Mouse (Mus musculus) thymus, adult 2 months (tissue): ENCODE results near the gene Rab2b. TPM values are rescaled to one million over a fixed set of nuclear protein-coding genes. Genes with fewer than 3 reads are reported as not detected.

Source experiments
- DNase-seq: peaks from one replicate; pipeline ENCODE4 v3.0.0; 2021
- H3K27ac ChIP-seq: fragments of 200-500 bp; 2 replicates; pipeline ENCODE4 v1.5.1; 2012; ENCODE audit warnings: low read length, control low read depth; ENCODE audit not compliant: control insufficient read depth, insufficient read depth
- H3K27me3 ChIP-seq: fragments of 200-500 bp; 2 replicates; pipeline ENCODE4 v1.6.1; 2012; ENCODE audit warnings: mild to moderate bottlenecking, low read length, moderate library complexity, mixed read lengths; ENCODE audit not compliant: control insufficient read depth, insufficient read depth
- H3K36me3 ChIP-seq: fragments of 200-500 bp; 2 replicates; pipeline ENCODE4 v1.6.1; 2012; ENCODE audit warnings: mild to moderate bottlenecking, low read length, moderate library complexity; ENCODE audit not compliant: control insufficient read depth, insufficient read depth
- H3K4me1 ChIP-seq: fragments of 200-500 bp; replicated peaks from 2 replicates; pipeline ENCODE4 v1.6.1; 2012; ENCODE audit warnings: low read length; ENCODE audit not compliant: control insufficient read depth, insufficient read depth
- H3K4me3 ChIP-seq: fragments of 200-500 bp; 2 replicates; pipeline ENCODE4 v1.5.1; 2012; ENCODE audit warnings: mild to moderate bottlenecking, low read length, control low read depth, moderate library complexity; ENCODE audit not compliant: control insufficient read depth, insufficient read depth
- CTCF ChIP-seq: fragments of 200-500 bp; IDR thresholded peaks from 2 replicates; pipeline ENCODE4 v1.5.1; 2012; ENCODE audit warnings: mild to moderate bottlenecking, control low read depth, low read length, moderate library complexity, borderline replicate concordance; ENCODE audit not compliant: control insufficient read depth, poor library complexity, insufficient read depth; ENCODE audit errors: extremely low read depth
- POLR2A ChIP-seq: fragments of 200-500 bp; IDR thresholded peaks from 2 replicates; pipeline ENCODE4 v1.6.1; 2012; ENCODE audit warnings: mild to moderate bottlenecking, low read length, control low read depth, moderate library complexity; ENCODE audit not compliant: control insufficient read depth, poor library complexity, insufficient read depth; ENCODE audit errors: extremely low read depth
- WGBS: fragments of 180-500 bp; shearing (Covaris S2); methylation state at CpG from one replicate; pipeline ENCODE4 v1.1.7; 2018; 5-methylcytosine and 5-hydroxymethylcytosine counted together
- polyA plus RNA-seq: library from polyadenylated mRNA; depleted of rRNA; stranded (reverse); fragments of >200 nt; gene quantifications from 2 replicates; pipeline ENCODE4 v1.2.3, GENCODE M21; 2012

The Rab2b gene
- polyA plus RNA-seq, 1 experiment, result 15.3 TPM

GRCm38 (mm10) chr14:52279747-52280120 is 389 bp upstream of the Rab2b start:
- Histone ChIP-seq H3K4me3 (peak overlapping the region; percentile 64), H3K4me1 (no peaks in the 10 kb centered on the region), H3K27ac (peak overlapping the region; percentile 75), H3K36me3 (no peaks in the 10 kb centered on the region), H3K27me3 (no peaks in the 10 kb centered on the region)
- WGBS, result 1% methylated on average over 21 of the region's 21 CpGs
- TF ChIP-seq CTCF (no peak), POLR2A (no peak)
- no peak for DNase-seq

- H3K36me3 ChIP-seq, result peaks cover 5% of the 10 kb centered on the region; the same call in 1 of the 2 replicates
- no peak for DNase-seq
- TF ChIP-seq CTCF, result no peak
- no peak for TF ChIP-seq POLR2A
- 97% methylated on average over 4 of the region's 4 CpGs for WGBS
- no peaks in the 10 kb centered on the region; the same call in 1 of the 2 replicates for H3K27me3 ChIP-seq
- no peak overlapping the region for H3K27ac ChIP-seq
- H3K4me3 ChIP-seq, result no peak overlapping the region
- H3K4me1 ChIP-seq, result no peaks in the 10 kb centered on the region
Observed at GRCm38 (mm10) chr14:52277210-52277609, 2.1 kb downstream of the Rab2b start.

GRCm38 (mm10) chr14:52272781-52273180 is 6.6 kb downstream of the Rab2b start:
- H3K36me3 ChIP-seq, result peaks cover 10% of the 10 kb centered on the region
- H3K4me1 ChIP-seq, result no peaks in the 10 kb centered on the region
- TF ChIP-seq POLR2A, result no peak
- no peak for TF ChIP-seq CTCF
- H3K27ac ChIP-seq, result no peak overlapping the region
- H3K27me3 ChIP-seq, result no peaks in the 10 kb centered on the region; the same call in 1 of the 2 replicates
- no peak overlapping the region for H3K4me3 ChIP-seq
- 80% methylated on average over 3 of the region's 3 CpGs for WGBS
- DNase-seq, result no peak

- 1% methylated on average over 54 of the region's 54 CpGs for WGBS
- H3K36me3 ChIP-seq, result no peaks in the 10 kb centered on the region
- H3K4me3 ChIP-seq, result peak within 1 kb of the TSS; percentile 84
- peak; percentile 98 for DNase-seq
- H3K4me1 ChIP-seq, result peaks cover 3% of the 10 kb centered on the region; the same call in 1 of the 2 replicates
- H3K27me3 ChIP-seq, result no peaks in the 10 kb centered on the region
- TF ChIP-seq CTCF (peak; percentile 95), POLR2A (peak; percentile 89)
- H3K27ac ChIP-seq, result peak within 1 kb of the TSS; percentile 65
Observed at GRCm38 (mm10) chr14:52257484-52258213, 21.7 kb downstream of the Rab2b start, which contains the start of gene Chd8. Chd8 (minus strand) TSS chr14:52257780.

GRCm38 (mm10) chr14:52256311-52257175 is 22.8 kb downstream of the Rab2b start:
- DNase-seq, result peak; percentile 12
- Histone ChIP-seq H3K27ac (no peak overlapping the region), H3K36me3 (no peaks in the 10 kb centered on the region), H3K27me3 (no peaks in the 10 kb centered on the region), H3K4me3 (peak overlapping the region; percentile 84; the same call in 1 of the 2 replicates), H3K4me1 (peaks cover 3% of the 10 kb centered on the region; the same call in 1 of the 2 replicates)
- TF ChIP-seq CTCF, result no peak
- TF ChIP-seq POLR2A, result no peak
- 2% methylated on average over 18 of the region's 18 CpGs for WGBS

- H3K27me3 ChIP-seq, result no peaks in the 10 kb centered on the region
- no peak overlapping the region for H3K27ac ChIP-seq
- peaks cover 6% of the 10 kb centered on the region for H3K4me1 ChIP-seq
- no peak for TF ChIP-seq CTCF
- 76% methylated on average over 4 of the region's 4 CpGs for whole genome bisulfite sequencing
- no peaks in the 10 kb centered on the region for H3K36me3 ChIP-seq
- H3K4me3 ChIP-seq, result no peak overlapping the region
- DNase-seq, result no peak
Observed at GRCm38 (mm10) chr14:52246129-52246528, 33.2 kb downstream of the Rab2b start.
